Mouse (Mus musculus): Measurements from ENCODE around the gene Adamts17. TPM values are rescaled to one million over a fixed set of nuclear protein-coding genes. Genes with fewer than 3 reads are reported as not detected.

The Adamts17 gene
- polyA plus RNA-seq, 1 experiment from 2014 or later, result 5.0 TPM

DNA sequence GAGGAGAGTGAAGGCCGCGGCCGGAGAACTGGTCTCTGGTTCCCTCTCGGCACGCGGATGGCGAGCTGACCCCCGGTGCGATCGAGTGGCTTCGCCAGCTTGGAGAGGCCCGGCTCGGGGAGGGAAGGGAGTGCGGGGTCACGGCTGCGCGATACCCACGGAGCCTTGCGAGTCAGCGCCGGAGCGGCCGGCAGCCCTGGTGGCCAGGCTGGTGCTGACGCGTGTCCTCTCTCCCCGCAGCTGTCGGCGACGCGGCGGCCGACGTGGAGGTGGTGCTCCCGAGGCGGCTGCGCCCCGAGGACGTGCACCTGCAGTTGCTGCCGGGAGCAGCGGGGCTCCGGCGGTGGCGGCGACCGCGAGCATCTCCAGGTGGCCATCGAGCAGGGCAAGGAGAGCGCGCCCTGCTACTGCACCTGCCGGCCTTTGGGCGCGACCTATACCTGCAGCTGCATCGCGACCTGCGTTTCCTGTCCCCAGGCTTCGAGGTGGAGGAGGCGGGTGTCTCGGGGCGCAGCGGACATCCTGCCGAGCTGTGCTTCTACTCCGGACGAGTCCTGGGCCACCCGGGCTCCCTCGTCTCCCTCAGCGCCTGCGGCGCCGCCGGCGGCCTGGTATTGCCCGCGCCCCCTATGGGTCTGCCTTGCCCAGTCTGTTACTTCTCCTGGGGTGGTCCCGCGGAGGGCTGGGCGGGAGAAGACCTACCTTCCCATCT is 629 bp downstream of the Adamts17 start:
- under 1% methylated on average over 73 of the region's 76 CpGs for WGBS
- H3K9ac ChIP-seq, result peak overlapping the region; percentile 74

DNA sequence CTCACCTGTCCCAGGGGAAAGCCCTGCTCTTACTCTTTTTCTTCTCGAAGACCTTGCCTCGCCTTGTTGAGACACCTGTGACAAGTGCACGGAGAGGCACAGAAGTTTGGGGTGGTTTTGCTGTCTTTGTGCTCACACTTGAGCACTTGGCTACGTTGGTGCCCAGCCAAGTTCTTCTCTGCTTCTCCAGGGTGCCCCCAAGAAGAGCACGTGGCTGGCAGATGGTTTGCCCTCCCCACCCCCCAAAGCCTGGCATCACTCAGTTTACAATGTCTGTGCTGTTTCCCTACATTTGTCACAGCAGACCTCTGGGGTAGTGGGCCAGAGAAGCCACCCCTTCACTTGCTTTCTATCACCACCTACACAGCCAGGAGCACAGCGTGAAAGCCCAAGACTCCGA is 1.6 kb downstream of the Adamts17 start:
- ATAC-seq (ENCODE audit: low FRiP score) (no peak), DNase-seq (ENCODE audit: low spot score) (no peak)
- Histone ChIP-seq H3K27me3 (ENCODE audit: control insufficient read depth, insufficient read depth, low read length) (0 out of 2 replicates have a peak, but pooled peaks cover 5% of the 10 kb centered on the region), H3K4me1 (replicated peaks; ENCODE audit: control insufficient read depth, insufficient read depth, low read length) (peaks cover 8% of the 10 kb centered on the region; the same call in 1 of the 2 replicates), H3K4me3 (replicated peaks; ENCODE audit: low read length) (no peak overlapping the region; the same call in 1 of the 2 replicates), H3K9me3 (ENCODE audit: control insufficient read depth, low read length) (no peaks in the 10 kb centered on the region), H3K9ac (no peak overlapping the region), H3K4me2 (replicated peaks) (peak overlapping the region; percentile 97), H3K27ac (no peak overlapping the region), H3K36me3 (replicated peaks; ENCODE audit: control insufficient read depth, insufficient read depth) (no peaks in the 10 kb centered on the region)
- WGBS, result 75% methylated on average over 7 of the region's 7 CpGs

More for the DNA sequence above, 629 bp downstream of the Adamts17 start:
- Histone ChIP-seq H3K27ac (peak overlapping the region; percentile 68), H3K4me2 (replicated peaks) (peak overlapping the region; percentile 97), H3K9me3 (ENCODE audit: control insufficient read depth, low read length) (no peaks in the 10 kb centered on the region), H3K4me1 (replicated peaks; ENCODE audit: control insufficient read depth, insufficient read depth, low read length) (peaks cover 8% of the 10 kb centered on the region; the same call in 1 of the 2 replicates), H3K36me3 (replicated peaks; ENCODE audit: control insufficient read depth, insufficient read depth) (no peaks in the 10 kb centered on the region), H3K27me3 (ENCODE audit: control insufficient read depth, insufficient read depth, low read length) (0 out of 2 replicates have a peak, but pooled peaks cover 5% of the 10 kb centered on the region), H3K4me3 (replicated peaks; ENCODE audit: low read length) (peak overlapping the region; percentile 54)
- DNase-seq (ENCODE audit: low spot score) (peak; percentile 50), ATAC-seq (ENCODE audit: low FRiP score) (peak; percentile 37)

DNA sequence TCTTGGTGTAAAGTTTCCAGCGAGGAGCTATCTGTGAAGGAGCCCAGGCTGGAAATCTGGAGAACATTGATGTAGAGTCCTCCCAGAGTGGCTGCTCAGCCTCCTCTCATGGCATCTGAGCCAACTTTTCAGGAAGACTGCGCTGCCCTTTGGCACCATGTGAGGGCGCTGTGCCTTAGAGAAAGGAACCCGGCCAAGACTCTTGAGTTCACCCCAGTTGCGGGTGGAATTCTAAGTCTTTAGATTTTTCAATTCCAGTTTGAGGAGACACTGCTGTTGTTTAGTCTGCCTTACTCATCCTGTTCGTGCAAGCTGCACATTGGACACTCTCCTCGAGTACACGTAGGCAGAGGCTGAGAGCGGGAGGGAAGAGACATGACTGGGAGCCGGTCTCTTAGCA is 2.5 kb downstream of the Adamts17 start:
- ATAC-seq (ENCODE audit: low FRiP score) (no peak), DNase-seq (ENCODE audit: low spot score) (peak; percentile 69)
- WGBS, result 59% methylated on average over 10 of the region's 10 CpGs
- Histone ChIP-seq H3K27me3 (ENCODE audit: control insufficient read depth, insufficient read depth, low read length) (0 out of 2 replicates have a peak, but pooled peaks cover 2% of the 10 kb centered on the region), H3K9ac (no peak overlapping the region), H3K4me3 (replicated peaks; ENCODE audit: low read length) (no peak overlapping the region), H3K4me2 (replicated peaks) (no peak overlapping the region), H3K36me3 (replicated peaks; ENCODE audit: control insufficient read depth, insufficient read depth) (no peaks in the 10 kb centered on the region), H3K27ac (no peak overlapping the region), H3K9me3 (ENCODE audit: control insufficient read depth, low read length) (no peaks in the 10 kb centered on the region), H3K4me1 (replicated peaks; ENCODE audit: control insufficient read depth, insufficient read depth, low read length) (peaks cover 8% of the 10 kb centered on the region; the same call in 1 of the 2 replicates)

DNA sequence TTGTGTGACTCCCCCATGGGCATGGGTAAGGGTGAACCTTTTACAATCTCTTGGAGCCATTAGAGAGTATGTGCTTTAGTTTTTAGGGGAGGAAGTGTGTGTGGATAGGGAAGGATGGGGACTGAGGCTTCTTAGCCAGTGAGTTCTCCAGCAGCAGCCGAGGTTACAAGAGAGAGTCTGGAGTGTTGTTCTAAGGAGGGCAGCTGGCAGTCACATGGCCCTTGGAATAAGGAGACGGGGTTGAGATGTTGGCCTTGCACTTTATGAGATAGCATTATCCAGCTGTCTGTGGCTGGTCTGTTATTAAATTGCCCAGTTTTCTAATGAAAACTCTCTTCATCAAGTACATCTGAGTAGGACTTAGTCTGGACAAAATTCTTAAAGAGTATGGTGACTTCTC is 4.3 kb downstream of the Adamts17 start:
- Histone ChIP-seq H3K4me2 (replicated peaks) (no peak overlapping the region), H3K36me3 (replicated peaks; ENCODE audit: control insufficient read depth, insufficient read depth) (no peaks in the 10 kb centered on the region), H3K4me1 (replicated peaks; ENCODE audit: control insufficient read depth, insufficient read depth, low read length) (peaks cover 8% of the 10 kb centered on the region; the same call in 1 of the 2 replicates), H3K27me3 (ENCODE audit: control insufficient read depth, insufficient read depth, low read length) (no peaks in the 10 kb centered on the region), H3K9ac (no peak overlapping the region), H3K27ac (no peak overlapping the region), H3K4me3 (replicated peaks; ENCODE audit: low read length) (no peak overlapping the region), H3K9me3 (ENCODE audit: control insufficient read depth, low read length) (no peaks in the 10 kb centered on the region)
- WGBS, result 77% methylated on average over 2 of the region's 2 CpGs
- ATAC-seq (ENCODE audit: low FRiP score), result no peak
- no peak for DNase-seq (ENCODE audit: low spot score)

DNA sequence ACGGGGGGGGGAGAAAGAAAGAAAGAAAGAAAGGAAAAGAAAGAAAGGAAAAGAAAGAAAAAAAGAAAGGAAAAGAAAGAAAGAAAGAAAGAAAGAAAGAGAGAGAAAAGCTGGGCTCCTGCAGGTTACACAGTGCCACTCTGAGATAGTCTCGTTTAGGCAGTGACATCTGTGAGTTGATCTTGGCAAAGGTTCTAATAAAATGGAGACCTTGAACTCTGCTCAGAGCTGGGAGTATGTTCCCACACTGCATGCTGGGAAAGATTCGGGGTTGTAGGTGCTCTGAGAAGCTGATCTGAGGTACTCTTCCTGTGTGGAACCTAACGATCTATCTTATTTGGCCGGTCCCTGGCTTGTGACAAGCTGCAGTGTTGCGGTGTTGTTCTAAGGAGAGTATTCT is 7.0 kb downstream of the Adamts17 start:
- H3K4me2 ChIP-seq (replicated peaks), result no peak overlapping the region
- H3K27ac ChIP-seq, result no peak overlapping the region
- no peaks in the 10 kb centered on the region for H3K27me3 ChIP-seq (ENCODE audit: control insufficient read depth, insufficient read depth, low read length)
- H3K4me3 ChIP-seq (replicated peaks; ENCODE audit: low read length), result no peak overlapping the region
- 82% methylated on average over 6 of the region's 6 CpGs for WGBS
- ATAC-seq (ENCODE audit: low FRiP score), result no peak
- no peak for DNase-seq (ENCODE audit: low spot score)
- no peaks in the 10 kb centered on the region for H3K36me3 ChIP-seq (replicated peaks; ENCODE audit: control insufficient read depth, insufficient read depth)
- H3K4me1 ChIP-seq (replicated peaks; ENCODE audit: control insufficient read depth, insufficient read depth, low read length), result no peaks in the 10 kb centered on the region
- no peak overlapping the region for H3K9ac ChIP-seq
- no peaks in the 10 kb centered on the region for H3K9me3 ChIP-seq (ENCODE audit: control insufficient read depth, low read length)

DNA sequence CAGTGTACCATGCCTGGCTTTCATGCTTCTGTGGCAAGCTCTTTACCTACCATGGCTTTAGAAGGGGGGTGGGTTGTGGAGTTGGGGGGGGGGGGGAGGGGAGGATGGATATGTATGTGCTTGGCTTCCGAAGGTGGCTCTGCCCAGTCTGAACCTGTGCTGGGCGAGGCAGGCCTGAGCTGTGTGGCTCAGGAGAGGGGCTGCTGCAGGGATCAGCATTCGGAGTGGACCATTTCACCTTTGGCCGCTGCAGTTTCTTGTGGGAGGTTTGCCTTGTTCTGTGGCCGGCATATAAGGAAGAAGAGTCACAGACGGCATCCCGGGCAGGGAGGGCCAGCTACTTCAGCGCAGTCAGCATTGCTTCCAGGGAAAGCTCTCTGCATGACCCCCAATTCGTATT is 7.8 kb downstream of the Adamts17 start:
- ATAC-seq (ENCODE audit: low FRiP score), result no peak
- no peak for DNase-seq (ENCODE audit: low spot score)
- Histone ChIP-seq H3K27me3 (ENCODE audit: control insufficient read depth, insufficient read depth, low read length) (no peaks in the 10 kb centered on the region), H3K9ac (no peak overlapping the region), H3K9me3 (ENCODE audit: control insufficient read depth, low read length) (no peaks in the 10 kb centered on the region), H3K4me3 (replicated peaks; ENCODE audit: low read length) (no peak overlapping the region), H3K4me1 (replicated peaks; ENCODE audit: control insufficient read depth, insufficient read depth, low read length) (no peaks in the 10 kb centered on the region), H3K36me3 (replicated peaks; ENCODE audit: control insufficient read depth, insufficient read depth) (no peaks in the 10 kb centered on the region), H3K27ac (no peak overlapping the region), H3K4me2 (replicated peaks) (no peak overlapping the region)
- 82% methylated on average over 9 of the region's 9 CpGs for WGBS

DNA sequence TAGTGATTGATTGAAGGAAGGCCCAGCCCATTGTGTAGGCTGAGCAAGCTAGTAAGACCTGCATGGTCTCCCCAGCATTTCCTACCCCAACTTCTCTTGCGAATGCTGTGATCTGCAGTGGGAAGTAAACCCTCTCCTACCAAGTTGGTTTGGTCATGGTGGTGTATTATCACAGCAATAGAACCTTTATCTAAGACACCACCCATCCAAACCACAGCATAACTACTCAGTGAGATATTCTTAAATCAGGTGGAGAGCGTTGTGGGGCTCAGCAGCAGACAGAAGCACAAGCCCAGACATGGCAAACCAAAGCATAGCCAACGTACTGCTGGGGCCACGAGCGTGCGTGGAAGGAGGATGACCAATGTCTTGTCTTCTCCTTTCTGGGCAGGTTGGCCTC is 9.8 kb downstream of the Adamts17 start:
- Histone ChIP-seq H3K27me3 (ENCODE audit: control insufficient read depth, insufficient read depth, low read length) (no peaks in the 10 kb centered on the region), H3K4me3 (replicated peaks; ENCODE audit: low read length) (no peak overlapping the region), H3K27ac (no peak overlapping the region), H3K9ac (no peak overlapping the region), H3K36me3 (replicated peaks; ENCODE audit: control insufficient read depth, insufficient read depth) (no peaks in the 10 kb centered on the region), H3K9me3 (ENCODE audit: control insufficient read depth, low read length) (no peaks in the 10 kb centered on the region), H3K4me2 (replicated peaks) (no peak overlapping the region), H3K4me1 (replicated peaks; ENCODE audit: control insufficient read depth, insufficient read depth, low read length) (no peaks in the 10 kb centered on the region)
- no peak for ATAC-seq (ENCODE audit: low FRiP score)
- 96% methylated on average over 6 of the region's 6 CpGs for WGBS
- no peak for DNase-seq (ENCODE audit: low spot score)

DNA sequence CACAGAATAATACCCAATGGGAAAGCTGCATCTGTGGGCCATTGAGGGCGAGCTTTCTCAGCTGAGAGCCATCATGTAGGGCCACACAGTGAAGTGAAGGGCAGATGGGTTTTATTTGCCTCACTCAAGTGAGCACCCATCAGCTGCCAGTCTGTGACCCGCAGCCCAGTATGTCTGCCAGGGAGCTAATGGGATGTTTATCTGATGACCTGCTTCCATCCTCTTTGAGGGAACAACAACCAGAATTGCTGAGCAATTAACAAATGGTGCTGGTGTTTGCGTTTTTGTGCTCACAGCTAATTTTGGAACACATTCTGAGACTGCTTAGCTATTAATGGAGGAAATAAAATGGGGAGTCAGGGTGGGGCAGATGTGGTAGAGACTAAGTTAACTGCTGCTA is 12.6 kb downstream of the Adamts17 start:
- no peak overlapping the region for H3K9ac ChIP-seq
- H3K9me3 ChIP-seq (ENCODE audit: control insufficient read depth, low read length), result no peaks in the 10 kb centered on the region
- no peaks in the 10 kb centered on the region for H3K4me1 ChIP-seq (replicated peaks; ENCODE audit: control insufficient read depth, insufficient read depth, low read length)
- H3K4me3 ChIP-seq (replicated peaks; ENCODE audit: low read length), result no peak overlapping the region
- no peak overlapping the region for H3K4me2 ChIP-seq (replicated peaks)
- DNase-seq (ENCODE audit: low spot score) (no peak), ATAC-seq (ENCODE audit: low FRiP score) (no peak)
- WGBS, result 84% methylated on average over 3 of the region's 3 CpGs
- no peaks in the 10 kb centered on the region for H3K27me3 ChIP-seq (ENCODE audit: control insufficient read depth, insufficient read depth, low read length)
- H3K36me3 ChIP-seq (replicated peaks; ENCODE audit: control insufficient read depth, insufficient read depth), result no peaks in the 10 kb centered on the region
- no peak overlapping the region for H3K27ac ChIP-seq

DNA sequence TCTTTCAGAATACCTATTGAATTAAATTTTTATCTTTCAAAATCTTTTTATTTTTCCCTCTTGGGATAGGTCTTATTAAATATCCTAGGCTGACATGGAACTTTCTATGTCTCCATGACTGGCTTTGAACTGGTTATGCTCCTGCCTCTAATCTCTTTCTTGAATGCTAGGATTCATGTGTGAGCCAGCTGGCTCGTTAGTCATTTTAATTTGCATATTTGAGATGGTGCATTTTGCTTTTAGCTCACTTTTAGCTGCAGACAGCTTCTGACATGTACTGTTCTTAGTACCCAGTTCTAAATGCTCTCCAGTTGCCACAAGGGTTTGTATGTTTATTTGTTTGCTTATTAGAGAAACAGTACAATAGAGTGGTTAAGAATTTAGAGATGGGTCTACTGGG is 18.1 kb downstream of the Adamts17 start:
- Histone ChIP-seq H3K9me3 (ENCODE audit: control insufficient read depth, low read length) (no peaks in the 10 kb centered on the region), H3K4me2 (replicated peaks) (no peak overlapping the region), H3K36me3 (replicated peaks; ENCODE audit: control insufficient read depth, insufficient read depth) (no peaks in the 10 kb centered on the region), H3K27me3 (ENCODE audit: control insufficient read depth, insufficient read depth, low read length) (no peaks in the 10 kb centered on the region), H3K4me1 (replicated peaks; ENCODE audit: control insufficient read depth, insufficient read depth, low read length) (no peaks in the 10 kb centered on the region), H3K4me3 (replicated peaks; ENCODE audit: low read length) (no peak overlapping the region), H3K27ac (no peak overlapping the region), H3K9ac (no peak overlapping the region)
- DNase-seq (ENCODE audit: low spot score) (no peak), ATAC-seq (ENCODE audit: low FRiP score) (no peak)
- WGBS, result 56% methylated on average over 1 of the region's 1 CpGs

Data from hindbrain, embryonic 14.5 days (tissue).